Mouse (Mus musculus) liver, postnatal 0 days (tissue): ENCODE measurements at regions not wholly inside any gene's neighbourhood (a gene's known extent, or its start where the extent isn't known, plus 50 kb on each side); places are given as distances from the start of the nearest gene placed in this dataset.

Experiments
- CTCF ChIP-seq: sonication (generic); IDR thresholded peaks from 2 replicates; pipeline ENCODE4 v1.5.1; 2016; ENCODE audit warnings: antibody characterized with exemption, low read depth
- EP300 ChIP-seq: IDR thresholded peaks from 2 replicates; pipeline ENCODE4 v1.6.1; 2016; ENCODE audit warnings: antibody characterized with exemption, low read depth, mild to moderate bottlenecking

GRCm38 (mm10) chr3:50881437-50882248 lies 342.6 kb upstream of the Noct start:
- TF ChIP-seq CTCF (no peak), EP300 (no peak)
